Mouse (Mus musculus) lung, adult 10 weeks (tissue): Measurements from ENCODE around the gene Defa25. TPM values are rescaled to one million over a fixed set of nuclear protein-coding genes. Genes with fewer than 3 reads are reported as not detected.

ENCODE experiments used
- polyA plus RNA-seq: library from polyadenylated mRNA; stranded (reverse); fragments of 350-450 nt; fragmentation: Illumina TruSeq; extraction: RNeasy Lipid Tissue Mini Kit (QIAGEN cat#74804); gene quantifications from one replicate; pipeline ENCODE4 v1.2.3, GENCODE M21; 2014; ENCODE audit warnings: low read depth, low replicate concordance; ENCODE audit not compliant: insufficient read depth

Gene Defa25
- polyA plus RNA-seq: not detected

GRCm38 (mm10) chr8:21084142-21084541 lies at the start of gene Defa25:
TSS of gene Defa25 (plus strand) at chr8:21084442.

GRCm38 (mm10) chr8:21054747-21055146 lies 29.5 kb upstream of the Defa25 start, which contains the start of gene Defa23:
TSS of gene Defa23 (plus strand) at chr8:21055047.

GRCm38 (mm10) chr8:21064738-21065137 lies 19.5 kb upstream of the Defa25 start, which contains the start of gene Defa35:
TSS of gene Defa35 (plus strand) at chr8:21065038.

GRCm38 (mm10) chr8:21095950-21096349 lies 11.7 kb downstream of the Defa25 start, which contains the start of gene Gm14851:
TSS of gene Gm14851 (minus strand) at chr8:21096050.

GRCm38 (mm10) chr8:21134342-21134741 lies 50.1 kb downstream of the Defa25 start, which contains the start of gene Defa30:
TSS of gene Defa30 (plus strand) at chr8:21134642.

Other genes with a start within 250 kb of the Defa25 start
- gene Defb33, start 191.8 kb upstream of the Defa25 start, polyA plus RNA-seq: not detected
- not detected for gene Gm15056, start 181.8 kb upstream of the Defa25 start, polyA plus RNA-seq
- gene Gm6040, start 162.4 kb upstream of the Defa25 start, polyA plus RNA-seq: not detected
- gene AY761185, start 139.7 kb upstream of the Defa25 start, polyA plus RNA-seq: not detected
- gene Defa21, start 58.9 kb upstream of the Defa25 start, polyA plus RNA-seq: not detected
- not detected for gene Defa23, start 29.4 kb upstream of the Defa25 start, polyA plus RNA-seq
- not detected for gene Defa35, start 19.4 kb upstream of the Defa25 start, polyA plus RNA-seq
- not detected for gene Gm14851, start 11.6 kb downstream of the Defa25 start, polyA plus RNA-seq
- gene Defa30, start 50.2 kb downstream of the Defa25 start, polyA plus RNA-seq: not detected
- gene Defa22, start 77.8 kb downstream of the Defa25 start, polyA plus RNA-seq: not detected
- gene Defa31, start 107.2 kb downstream of the Defa25 start, polyA plus RNA-seq: not detected
- gene Gm15293, start 117.1 kb downstream of the Defa25 start, polyA plus RNA-seq: not detected
- not detected for gene Gm15292, start 165.3 kb downstream of the Defa25 start, polyA plus RNA-seq
- not detected for gene Defa27, start 231.1 kb downstream of the Defa25 start, polyA plus RNA-seq
- gene Defa29, start 242.6 kb downstream of the Defa25 start, polyA plus RNA-seq: not detected